ENCODE assay signal across 23 mouse cellular contexts in the genomic region with DNA sequence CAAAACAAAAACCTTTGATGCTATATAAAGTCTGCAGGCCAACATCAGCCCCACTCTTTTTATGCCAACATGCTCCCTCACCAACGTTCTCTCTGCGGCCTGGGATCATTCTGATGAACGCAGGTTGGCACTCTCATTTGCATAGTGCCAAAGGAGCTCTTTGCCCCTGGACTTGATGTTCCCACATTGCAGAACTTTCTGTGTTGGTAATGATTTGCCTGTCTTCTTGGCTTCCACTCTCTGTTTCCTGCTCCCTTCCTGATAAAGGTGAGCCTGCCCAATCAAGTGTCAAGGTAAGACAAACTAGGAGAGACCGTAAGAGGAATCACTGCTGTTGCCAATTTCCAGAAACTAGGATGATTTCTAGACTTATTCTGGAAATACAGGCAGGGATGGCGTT.
"Had no signal": no experiment of that assay in that cellular context is flagged by ENCODE, and none has a peak within 500 bp of the region (broad histone marks: within the 10 kb centered on the region; RNA-seq: fewer than 3 reads in every experiment).

No protein-coding gene starts in this region.

- H3K9me3 ChIP-seq: liver, embryonic 12.5 days; liver, embryonic 15.5 days; lung, embryonic 15.5 days; megakaryocyte, embryonic 14.5 days; midbrain, embryonic 10.5 days; midbrain, embryonic 13.5 days; neural tube, embryonic 13.5 days; stomach, embryonic 15.5 days had no signal

- H3K27ac ChIP-seq: hindbrain, postnatal 0 days; layer of hippocampus, adult 2 months; left cerebral cortex, adult 2 months; liver, embryonic 12.5 days; liver, embryonic 15.5 days; lung, embryonic 15.5 days; midbrain, embryonic 10.5 days; midbrain, embryonic 13.5 days; neural tube, embryonic 13.5 days; stomach, embryonic 15.5 days had no signal

- DNase-seq: layer of hippocampus, adult 9-11 months; lung, adult 18-20 months; lung, postnatal 10 days; lung, postnatal 36 days; retina, postnatal 1 day; right cerebral cortex, postnatal 25 days; spleen, adult 18-20 months; thymus, postnatal 25 days had no signal

- ATAC-seq: hindbrain, postnatal 0 days; inflammation-experienced regulatory T-cells, adult 6 months; intestine, embryonic 16.5 days; liver, embryonic 12.5 days; midbrain, embryonic 13.5 days; midbrain, embryonic 16.5 days had no signal

- H3K4me1 ChIP-seq: lung, embryonic 15.5 days; midbrain, embryonic 13.5 days; neural tube, embryonic 13.5 days; stomach, embryonic 15.5 days had no signal

- H3K27me3 ChIP-seq: liver, embryonic 12.5 days; liver, embryonic 15.5 days; lung, embryonic 15.5 days; midbrain, embryonic 13.5 days; neural tube, embryonic 13.5 days; stomach, embryonic 15.5 days had no signal

- H3K9ac ChIP-seq: liver, embryonic 12.5 days; liver, embryonic 15.5 days; lung, embryonic 15.5 days; midbrain, embryonic 13.5 days; neural tube, embryonic 13.5 days; stomach, embryonic 15.5 days had no signal

- H3K4me2 ChIP-seq: liver, embryonic 12.5 days; liver, embryonic 15.5 days; lung, embryonic 15.5 days; midbrain, embryonic 13.5 days; neural tube, embryonic 13.5 days; stomach, embryonic 15.5 days had no signal

- H3K36me3 ChIP-seq: liver, embryonic 12.5 days; liver, embryonic 15.5 days; lung, embryonic 15.5 days; midbrain, embryonic 10.5 days; midbrain, embryonic 13.5 days; neural tube, embryonic 13.5 days; stomach, embryonic 15.5 days had no signal

- H3K4me3 ChIP-seq: layer of hippocampus, adult 2 months; left cerebral cortex, adult 2 months; liver, embryonic 12.5 days; liver, embryonic 15.5 days; lung, embryonic 15.5 days; megakaryocyte, embryonic 14.5 days; midbrain, embryonic 10.5 days; midbrain, embryonic 13.5 days; myocyte; neural tube, embryonic 13.5 days; stomach, embryonic 15.5 days had no signal
